Mouse (Mus musculus) C2C12 (cell line): ENCODE data around the gene Coa6.

Experiments
- CEBPB ChIP-seq: IDR thresholded peaks from one replicate; pipeline ENCODE4 v1.6.1; 2011; ENCODE audit warnings: low read depth, mild to moderate bottlenecking, control low read depth, moderate library complexity
- CTCF ChIP-seq: IDR thresholded peaks from one replicate; pipeline ENCODE4 v1.5.1; 2011; ENCODE audit not compliant: control insufficient read depth, insufficient read depth, insufficient read length
- FOSL1 ChIP-seq: IDR thresholded peaks from one replicate; pipeline ENCODE4 v1.8.0; 2011; ENCODE audit warnings: mild to moderate bottlenecking, low read length; ENCODE audit not compliant: poor library complexity, insufficient read depth, severe bottlenecking
- MAX ChIP-seq: IDR thresholded peaks from one replicate; pipeline ENCODE4 v1.6.1; 2011; ENCODE audit warnings: mild to moderate bottlenecking, control low read depth
- MYOD1 ChIP-seq: IDR thresholded peaks from one replicate; pipeline ENCODE4 v1.6.1; 2011; ENCODE audit warnings: low read depth; ENCODE audit not compliant: control insufficient read depth, insufficient read length
- MYOG ChIP-seq: IDR thresholded peaks from one replicate; pipeline ENCODE4 v1.6.1; 2011; ENCODE audit not compliant: control insufficient read depth, insufficient read length; ENCODE audit errors: extremely low read depth
- USF1 ChIP-seq: IDR thresholded peaks from one replicate; pipeline ENCODE4 v1.6.1; 2011; ENCODE audit warnings: low read depth, mild to moderate bottlenecking, control low read depth, moderate library complexity

GRCm38 (mm10) chr8:126391541-126391940 is 30.8 kb upstream of the Coa6 start:
- TF ChIP-seq CTCF = no peak
- no peak for TF ChIP-seq MAX
- no peak for TF ChIP-seq CEBPB
- no peak for TF ChIP-seq USF1
- no peak for TF ChIP-seq MYOG
- no peak for TF ChIP-seq MYOD1
- TF ChIP-seq FOSL1 = no peak
